Mouse (Mus musculus) heart, postnatal 0 days (tissue): Measurements from ENCODE around the gene Unc119. TPM values are rescaled to one million over a fixed set of nuclear protein-coding genes. Genes with fewer than 3 reads are reported as not detected.

ENCODE experiments used
- ATAC-seq: fragments of 200-750 bp; cut with Nextera tagmentation; 2 replicates; pipeline ENCODE4 v1.8.0; 2017; ENCODE audit warnings: low read depth, moderate number of reproducible peaks, moderate library complexity; ENCODE audit not compliant: insufficient read depth
- DNase-seq: peaks from one replicate; pipeline ENCODE4 v3.0.0-alpha.2; 2016; ENCODE audit warnings: low spot score
- H3K27ac ChIP-seq: fragments of 300-500 bp; sonication (generic); 2 replicates; pipeline ENCODE4 v1.5.1; 2014; ENCODE audit warnings: low read depth, mild to moderate bottlenecking
- H3K27me3 ChIP-seq: fragments of 300-500 bp; sonication (generic); 2 replicates; pipeline ENCODE4 v1.6.1; 2014; ENCODE audit warnings: low read length, mixed read lengths; ENCODE audit not compliant: control insufficient read depth, insufficient read depth
- H3K36me3 ChIP-seq: fragments of 300-500 bp; sonication (generic); replicated peaks from 2 replicates; pipeline ENCODE4 v1.6.1; 2014; ENCODE audit warnings: low read length, mixed read lengths; ENCODE audit not compliant: control insufficient read depth, insufficient read depth
- H3K4me1 ChIP-seq: fragments of 300-500 bp; sonication (generic); 2 replicates; pipeline ENCODE4 v1.6.1; 2014; ENCODE audit warnings: antibody characterized with exemption; ENCODE audit not compliant: control insufficient read depth, insufficient read depth
- H3K4me2 ChIP-seq: fragments of 300-500 bp; sonication (generic); 2 replicates; pipeline ENCODE4 v1.6.1; 2014; ENCODE audit warnings: low read depth, mild to moderate bottlenecking, low read length, moderate library complexity
- H3K4me3 ChIP-seq: fragments of 300-500 bp; sonication (generic); 2 replicates; pipeline ENCODE4 v1.5.1; 2014; ENCODE audit warnings: low read depth, low read length
- H3K9ac ChIP-seq: fragments of 300-500 bp; sonication (generic); replicated peaks from 2 replicates; pipeline ENCODE4 v1.6.1; 2014; ENCODE audit warnings: low read depth, low read length, mixed read lengths
- H3K9me3 ChIP-seq: fragments of 300-500 bp; sonication (generic); replicated peaks from 2 replicates; pipeline ENCODE4 v1.6.1; 2016; ENCODE audit warnings: low read length; ENCODE audit not compliant: control insufficient read depth
- CTCF ChIP-seq: IDR thresholded peaks from 2 replicates; pipeline ENCODE4 v1.5.1; 2016; ENCODE audit warnings: antibody characterized with exemption, control low read depth, low read depth
- EP300 ChIP-seq: IDR thresholded peaks from 2 replicates; pipeline ENCODE4 v1.6.1; 2016; ENCODE audit warnings: antibody characterized with exemption, low read depth
- WGBS: fragments of 180-500 bp; shearing (Covaris S2); extraction: QIAGEN DNeasy Blood & Tissue Kit; methylation state at CpG from one replicate; pipeline ENCODE4 v1.1.7; 2014; 5-methylcytosine and 5-hydroxymethylcytosine counted together
- polyA plus RNA-seq: library from polyadenylated mRNA; unstranded; fragments of >200 nt; fragmentation: Nextera tagmentation; extraction: Ambion mirVana; gene quantifications from 2 replicates; pipeline ENCODE4 v1.2.1, GENCODE M21; 2015
- total RNA-seq: library from RNA; depleted of rRNA; stranded (reverse); fragments of >200 nt; gene quantifications from 2 replicates; pipeline ENCODE4 v1.2.3, GENCODE M21; 2014; ENCODE audit warnings: low replicate concordance; rRNA removed

Gene Unc119
- total RNA-seq (52.9 and 57.3 TPM in 2 replicates), polyA plus RNA-seq (20.9 and 24.8 TPM in 2 replicates)

GRCm38 (mm10) chr11:78343381-78344327 lies at the start of gene Unc119:
Gene Unc119, plus strand, starts transcription at chr11:78343482.
- peak; percentile 47 for DNase-seq
- peak; percentile 73 for ATAC-seq
- Histone ChIP-seq H3K4me3 (peak within 1 kb of the TSS; percentile 76), H3K36me3 (peaks cover 20% of the 10 kb centered on the region; the same call in 1 of the 2 replicates), H3K27ac (peak within 1 kb of the TSS; percentile 70), H3K4me1 (peaks cover 27% of the 10 kb centered on the region), H3K27me3 (no peaks in the 10 kb centered on the region), H3K9me3 (no peaks in the 10 kb centered on the region), H3K9ac (peak within 1 kb of the TSS; percentile 68), H3K4me2 (peak within 1 kb of the TSS; percentile 98)
- no peak for TF ChIP-seq EP300
- no peak for TF ChIP-seq CTCF
- WGBS: under 1% methylated on average over 58 of the region's 66 CpGs

- Histone ChIP-seq H3K9ac (no peak overlapping the region), H3K36me3 (peaks cover 34% of the 10 kb centered on the region), H3K4me1 (no peaks in the 10 kb centered on the region), H3K4me3 (no peak overlapping the region), H3K27me3 (no peaks in the 10 kb centered on the region), H3K4me2 (no peak overlapping the region), H3K27ac (no peak overlapping the region), H3K9me3 (no peaks in the 10 kb centered on the region)
- DNase-seq (no peak), ATAC-seq (no peak)
- WGBS: 91% methylated on average over 6 of the region's 6 CpGs
- TF ChIP-seq CTCF (no peak), EP300 (no peak)
Observed at GRCm38 (mm10) chr11:78294585-78294984, 48.7 kb upstream of the Unc119 start.

GRCm38 (mm10) chr11:78300917-78301316 lies 42.4 kb upstream of the Unc119 start:
- ATAC-seq: peak; percentile 15; the same call in 1 of the 2 replicates
- Histone ChIP-seq H3K4me3 (peak overlapping the region; percentile 87), H3K4me2 (peak overlapping the region; percentile 96), H3K27ac (no peak overlapping the region), H3K9ac (0 out of 2 replicates have a peak overlapping the region, but pooled peaks have one; percentile 28), H3K4me1 (0 out of 2 replicates have a peak, but pooled peaks cover 8% of the 10 kb centered on the region), H3K27me3 (no peaks in the 10 kb centered on the region), H3K36me3 (peaks cover 20% of the 10 kb centered on the region), H3K9me3 (no peaks in the 10 kb centered on the region)
- WGBS: 65% methylated on average over 7 of the region's 7 CpGs
- TF ChIP-seq CTCF (no peak), EP300 (no peak)
- no peak for DNase-seq

- Histone ChIP-seq H3K9me3 (no peaks in the 10 kb centered on the region), H3K36me3 (peaks cover 21% of the 10 kb centered on the region), H3K27ac (peak within 1 kb of the TSS; percentile 74), H3K4me2 (peak within 1 kb of the TSS; percentile 96), H3K4me1 (0 out of 2 replicates have a peak, but pooled peaks cover 8% of the 10 kb centered on the region), H3K9ac (peak within 1 kb of the TSS; percentile 73), H3K27me3 (no peaks in the 10 kb centered on the region), H3K4me3 (peak within 1 kb of the TSS; percentile 87)
- ATAC-seq: peak; percentile 100
- TF ChIP-seq EP300 (no peak), CTCF (no peak)
- WGBS: under 1% methylated on average over 49 of the region's 49 CpGs
- peak; percentile 90 for DNase-seq
Observed at GRCm38 (mm10) chr11:78301357-78302084, 41.8 kb upstream of the Unc119 start, which contains the start of gene Spag5. Gene Spag5, plus strand, starts transcription at chr11:78301529.

- no peak overlapping the region for H3K4me2 ChIP-seq
- DNase-seq (no peak), ATAC-seq (no peak)
- H3K36me3 ChIP-seq: peaks cover 44% of the 10 kb centered on the region
- no peak overlapping the region for H3K4me3 ChIP-seq
- 77% methylated on average over 4 of the region's 4 CpGs for WGBS
- H3K4me1 ChIP-seq: 0 out of 2 replicates have a peak, but pooled peaks cover 8% of the 10 kb centered on the region
- H3K27ac ChIP-seq: no peak overlapping the region
- TF ChIP-seq CTCF (no peak), EP300 (no peak)
- no peaks in the 10 kb centered on the region for H3K27me3 ChIP-seq
- no peaks in the 10 kb centered on the region for H3K9me3 ChIP-seq
- no peak overlapping the region for H3K9ac ChIP-seq
Observed at GRCm38 (mm10) chr11:78305272-78305671, 38.0 kb upstream of the Unc119 start.
